Mouse (Mus musculus) cortical plate, adult 2 months (tissue): ENCODE measurements at regions not wholly inside any gene's neighbourhood (a gene's known extent, or its start where the extent isn't known, plus 50 kb on each side); places are given as distances from the start of the nearest gene placed in this dataset.

Source experiments
- CTCF ChIP-seq: fragments of 200-500 bp; IDR thresholded peaks from 2 replicates; pipeline ENCODE4 v1.5.1; 2011; ENCODE audit warnings: mild to moderate bottlenecking, control low read depth, low read length; ENCODE audit not compliant: insufficient read depth; ENCODE audit errors: extremely low read depth
- POLR2A ChIP-seq: fragments of 200-500 bp; IDR thresholded peaks from 2 replicates; pipeline ENCODE4 v1.6.1; 2011; ENCODE audit warnings: mild to moderate bottlenecking, low read length, control low read depth; ENCODE audit not compliant: insufficient read depth; ENCODE audit errors: extremely low read depth

DNA sequence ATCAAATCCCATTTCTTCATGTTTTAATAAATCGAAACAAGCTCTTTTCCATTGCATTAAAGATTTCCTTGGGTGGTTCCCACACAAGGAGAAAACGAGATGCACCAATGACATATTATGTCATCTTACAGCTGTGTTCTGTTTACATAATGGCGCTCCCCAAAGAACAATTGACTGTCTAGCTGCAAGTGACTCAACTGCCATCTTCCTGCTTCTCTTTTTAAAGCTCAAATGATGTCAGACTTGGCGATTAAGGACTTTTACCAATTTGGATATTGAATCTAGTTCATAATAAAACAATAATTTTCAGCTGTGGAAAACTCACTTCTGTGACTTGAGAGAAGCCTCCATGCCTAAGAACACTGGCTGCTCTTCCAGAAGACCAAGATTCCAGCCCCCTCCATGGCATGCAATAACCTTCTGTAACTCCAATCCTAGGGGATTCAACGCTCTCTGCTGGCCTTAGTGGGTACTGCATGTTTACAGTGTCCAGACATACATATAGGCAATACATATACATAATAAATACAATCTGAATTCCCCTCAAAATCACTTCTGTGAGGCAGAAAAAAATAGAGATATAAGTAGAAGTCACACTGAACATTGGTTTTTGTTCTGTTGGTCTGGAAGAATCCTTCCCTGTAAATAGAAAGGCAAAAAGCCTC lies 318.7 kb downstream of the Rnd3 start:
- TF ChIP-seq CTCF (0 out of 2 replicates have a peak, but pooled peaks have one; percentile 0), POLR2A (no peak)
